Comparison of ENCODE assay signal across 15 mouse cellular contexts in genomic region chr2:166457381-166458172, GRCm38 (mm10).
DNase-seq lines count a peak whose midpoint lies in the region; ATAC-seq lines count a peak whose summit lies in the region.
"Had no signal": no experiment of that assay in that cellular context is flagged by ENCODE, and none has a peak within 500 bp of the region (broad histone marks: within the 10 kb centered on the region; RNA-seq: fewer than 3 reads in every experiment).

No protein-coding gene starts in this region.

- no peak overlapping the region for H3K4me3 ChIP-seq in forebrain, embryonic 10.5 days
- no peak overlapping the region for H3K4me3 ChIP-seq in forebrain, embryonic 16.5 days (replicated peaks; ENCODE audit: low read length)
- H3K4me3 ChIP-seq in neural tube, embryonic 15.5 days (replicated peaks): no peak overlapping the region
- H3K4me3 ChIP-seq: forebrain, embryonic 12.5 days; myocyte had no signal

- DNase-seq in forebrain, embryonic 10.5 days (ENCODE audit: extremely low spot score, low spot score): no peak
- peak; percentile 51 for DNase-seq in ovary, adult 18-20 months (ENCODE audit: low spot score)
- no peak for DNase-seq in ovary, postnatal 36 days (ENCODE audit: low spot score)
- DNase-seq in induced T-regulatory cell, adult 2 months (ENCODE audit: low read depth): peak; percentile 73
- DNase-seq in thymus, adult 18-20 months: no peak
- DNase-seq: cerebellum, adult 9-11 months; gastrocnemius, postnatal 14 days; kidney, adult 2 months; liver, postnatal 0 days; thymus, postnatal 36 days had no signal

- ATAC-seq in forebrain, embryonic 16.5 days: no peak
- ATAC-seq in neutrophil, adult 5-6 weeks (ENCODE audit: extremely low read depth, insufficient number of reproducible peaks, low FRiP score, poor library complexity, severe bottlenecking): peak; percentile 59; the same call in 1 of the 2 replicates
- no peak for ATAC-seq in neural tube, embryonic 15.5 days (ENCODE audit: low FRiP score)
- ATAC-seq: liver, postnatal 0 days had no signal

- H3K27ac ChIP-seq in forebrain, embryonic 10.5 days: peak overlapping the region; percentile 53; the same call in 1 of the 2 replicates
- no peak overlapping the region for H3K27ac ChIP-seq in forebrain, embryonic 16.5 days (ENCODE audit: low read length)
- H3K27ac ChIP-seq in neural tube, embryonic 15.5 days (replicated peaks): no peak overlapping the region
- H3K27ac ChIP-seq: forebrain, embryonic 12.5 days had no signal

- peaks cover 34% of the 10 kb centered on the region for H3K4me1 ChIP-seq in forebrain, embryonic 10.5 days
- no peaks in the 10 kb centered on the region; the same call in 1 of the 2 replicates for H3K4me1 ChIP-seq in forebrain, embryonic 16.5 days (replicated peaks; ENCODE audit: control insufficient read depth, insufficient read depth, low read length)
- H3K4me1 ChIP-seq in neural tube, embryonic 15.5 days: peaks cover 14% of the 10 kb centered on the region
- H3K4me1 ChIP-seq: forebrain, embryonic 12.5 days had no signal

- H3K9ac ChIP-seq in forebrain, embryonic 16.5 days (replicated peaks; ENCODE audit: low read depth, low read length): no peak overlapping the region
- no peak overlapping the region for H3K9ac ChIP-seq in neural tube, embryonic 15.5 days (replicated peaks)
- H3K9ac ChIP-seq: forebrain, embryonic 12.5 days; liver, postnatal 0 days had no signal

- 74% methylated on average over 16 of the region's 16 CpGs for WGBS in forebrain, embryonic 10.5 days
- 71% methylated on average over 16 of the region's 16 CpGs for WGBS in forebrain, embryonic 16.5 days
- 73% methylated on average over 16 of the region's 16 CpGs for WGBS in neural tube, embryonic 15.5 days

- no peaks in the 10 kb centered on the region for H3K36me3 ChIP-seq in forebrain, embryonic 10.5 days (replicated peaks)
- H3K36me3 ChIP-seq in forebrain, embryonic 16.5 days (ENCODE audit: control insufficient read depth, insufficient read depth): no peaks in the 10 kb centered on the region
- H3K36me3 ChIP-seq in neural tube, embryonic 15.5 days: no peaks in the 10 kb centered on the region
- H3K36me3 ChIP-seq: forebrain, embryonic 12.5 days had no signal

- H3K4me2 ChIP-seq in forebrain, embryonic 16.5 days (ENCODE audit: low read length): no peak overlapping the region
- no peak overlapping the region for H3K4me2 ChIP-seq in neural tube, embryonic 15.5 days
- H3K4me2 ChIP-seq: forebrain, embryonic 12.5 days had no signal

- H3K27me3 ChIP-seq in forebrain, embryonic 10.5 days (ENCODE audit: poor library complexity, severe bottlenecking): no peaks in the 10 kb centered on the region
- no peaks in the 10 kb centered on the region for H3K27me3 ChIP-seq in forebrain, embryonic 16.5 days (replicated peaks; ENCODE audit: control insufficient read depth, insufficient read depth, low read length)
- H3K27me3 ChIP-seq in neural tube, embryonic 15.5 days (replicated peaks): no peaks in the 10 kb centered on the region

- H3K9me3 ChIP-seq in forebrain, embryonic 10.5 days: no peaks in the 10 kb centered on the region; the same call in 1 of the 2 replicates
- no peaks in the 10 kb centered on the region for H3K9me3 ChIP-seq in forebrain, embryonic 16.5 days (ENCODE audit: control insufficient read depth, low read length)
- no peaks in the 10 kb centered on the region for H3K9me3 ChIP-seq in neural tube, embryonic 15.5 days (replicated peaks)
- H3K9me3 ChIP-seq: forebrain, embryonic 12.5 days had no signal

Comparison
In these comparisons a context has a peak if more than half of its experiments do, and no peak if none do; other contexts are left out.
1. DNase-seq: peak in ovary, adult 18-20 months (single experiment) and induced T-regulatory cell, adult 2 months (single experiment); none in forebrain, embryonic 10.5 days (single experiment), ovary, postnatal 36 days (single experiment) and thymus, adult 18-20 months (0 of 2).